Mouse (Mus musculus): ENCODE measurements around the gene Foxc1.

DNA sequence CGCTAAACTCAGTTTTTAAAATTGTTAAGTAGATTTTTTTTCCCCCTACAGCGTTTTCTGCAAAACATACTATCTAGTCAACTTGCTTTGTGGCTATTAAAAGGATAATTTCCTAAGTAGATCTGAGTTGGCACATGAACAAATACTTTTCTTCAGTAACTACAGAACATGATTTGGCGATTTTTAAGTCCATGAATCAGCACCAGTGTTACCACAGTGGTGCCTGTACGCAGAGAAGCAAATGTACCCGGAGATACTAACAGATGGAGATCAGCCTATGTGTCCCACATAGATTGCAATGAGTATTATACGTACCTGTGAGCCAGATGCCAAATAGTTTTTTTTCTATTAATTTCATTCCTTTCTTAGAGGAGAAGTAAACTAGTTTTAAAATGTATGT lies 3.3 kb downstream of the Foxc1 start:
- no peak for TF ChIP-seq CTCF (IDR thresholded peaks at IDR 0.05; ENCODE audit: control insufficient read depth, insufficient read depth, insufficient read length)
- no peak for TF ChIP-seq MYOD1 (IDR thresholded peaks at IDR 0.05; ENCODE audit: control insufficient read depth, insufficient read length, low read depth)
- no peak for TF ChIP-seq MAX (IDR thresholded peaks at IDR 0.05)
